Mouse (Mus musculus) MEL (cell line): Measurements from ENCODE around the gene Pax4. TPM values are rescaled to one million over a fixed set of nuclear protein-coding genes. Genes with fewer than 3 reads are reported as not detected.
A peak's percentile ranks its signal among the peaks of the same experiment; 100 is the strongest.

Source experiments
- DNase-seq: peaks from one replicate; pipeline ENCODE4 v3.0.0; 2011; ENCODE audit warnings: low read depth, low spot score
- H3K27ac ChIP-seq: 2 replicates; pipeline ENCODE4 v1.5.1; 2012; ENCODE audit warnings: low read depth, mild to moderate bottlenecking, control low read depth, low read length, moderate library complexity; ENCODE audit not compliant: control insufficient read depth
- H3K27me3 ChIP-seq, 2 experiments: fragments of 150-350 bp in 1 of 2; sonication (generic) in 1 of 2; 2 replicates each; pipeline ENCODE4 v1.6.1; 2012; ENCODE audit warnings: low read length in 2 of 2, mild to moderate bottlenecking in 2 of 2, improper control_type of control experiment in 1 of 2, moderate library complexity in 1 of 2; ENCODE audit not compliant: insufficient read depth in 2 of 2, control insufficient read depth in 1 of 2
- H3K36me3 ChIP-seq, 2 experiments: 2 replicates each; pipeline ENCODE4 v1.6.1; 2012 to 2014; ENCODE audit warnings: low read length in 2 of 2, improper control_type of control experiment in 1 of 2, inconsistent platforms in 1 of 2, mild to moderate bottlenecking in 1 of 2; ENCODE audit not compliant: insufficient read depth in 2 of 2, control insufficient read depth in 1 of 2
- H3K4me1 ChIP-seq, 2 experiments: fragments of 150-350 bp in 1 of 2; sonication (generic) in 1 of 2; 2 replicates each; pipeline ENCODE4 v1.6.1; 2012; ENCODE audit warnings: low read length in 2 of 2, improper control_type of control experiment in 1 of 2, mild to moderate bottlenecking in 1 of 2; ENCODE audit not compliant: insufficient read depth in 2 of 2, control insufficient read depth in 1 of 2
- H3K4me3 ChIP-seq, 2 experiments: fragments of 150-350 bp in 1 of 2; sonication (generic) in 1 of 2; 2 replicates each; pipeline ENCODE4 v1.5.1; 2012; ENCODE audit warnings: low read depth in 2 of 2, low read length in 2 of 2, mild to moderate bottlenecking in 2 of 2, moderate library complexity in 2 of 2, control low read depth in 1 of 2, improper control_type of control experiment in 1 of 2; ENCODE audit not compliant: control insufficient read depth in 1 of 2, insufficient read depth in 1 of 2
- H3K79me2 ChIP-seq: 2 replicates; pipeline ENCODE4 v1.6.1; 2012; ENCODE audit warnings: mild to moderate bottlenecking, low read length, moderate library complexity; ENCODE audit not compliant: control insufficient read depth, poor library complexity, insufficient read depth
- H3K9ac ChIP-seq: 2 replicates; pipeline ENCODE4 v1.6.1; 2012; ENCODE audit warnings: low read depth, mild to moderate bottlenecking, control low read depth, low read length, moderate library complexity; ENCODE audit not compliant: control insufficient read depth, poor library complexity, severe bottlenecking
- H3K9me3 ChIP-seq: fragments of 150-350 bp; sonication (generic); replicated peaks from 2 replicates; pipeline ENCODE4 v1.6.1; 2012; ENCODE audit warnings: mild to moderate bottlenecking, low read length, improper control_type of control experiment, moderate library complexity; ENCODE audit not compliant: insufficient read depth
- BHLHE40 ChIP-seq: IDR thresholded peaks from 2 replicates; pipeline ENCODE4 v1.6.1; 2012; ENCODE audit warnings: low read depth, mild to moderate bottlenecking, inconsistent platforms, low read length, improper control_type of control experiment, borderline replicate concordance
- CHD1 ChIP-seq: IDR thresholded peaks from 2 replicates; pipeline ENCODE4 v1.6.1; 2012; ENCODE audit warnings: low read depth, mild to moderate bottlenecking, inconsistent platforms, low read length, improper control_type of control experiment
- CTCF ChIP-seq, 3 experiments: IDR thresholded peaks in 2 of 3; conservative IDR thresholded peaks in 1 of 3; 2 replicates each; pipeline ENCODE4 v1.5.1; 2011 to 2012; ENCODE audit warnings: low read length in 3 of 3, low read depth in 2 of 3, mild to moderate bottlenecking in 2 of 3, improper control_type of control experiment in 1 of 3, inconsistent platforms in 1 of 3, mixed read lengths in 1 of 3, moderate library complexity in 1 of 3; ENCODE audit not compliant: control insufficient read depth in 1 of 3, insufficient read depth in 1 of 3, poor library complexity in 1 of 3, severe bottlenecking in 1 of 3
- E2F4 ChIP-seq: IDR thresholded peaks from 2 replicates; pipeline ENCODE4 v1.6.1; 2011; ENCODE audit warnings: low read depth, low read length, improper control_type of control experiment, borderline replicate concordance
- EP300 ChIP-seq, 2 experiments: IDR thresholded peaks; 2 replicates each; pipeline ENCODE4 v1.6.1; 2011; ENCODE audit warnings: improper control_type of control experiment in 2 of 2, low read length in 2 of 2, low read depth in 1 of 2, mild to moderate bottlenecking in 1 of 2
- GABPA ChIP-seq: IDR thresholded peaks from 2 replicates; pipeline ENCODE4 v1.6.1; 2012; ENCODE audit warnings: low read depth, mild to moderate bottlenecking, inconsistent platforms, low read length, improper control_type of control experiment, moderate library complexity
- KAT2A ChIP-seq: conservative IDR thresholded peaks from 2 replicates; pipeline ENCODE4 v1.6.1; 2012; ENCODE audit warnings: low read depth, low read length, improper control_type of control experiment, inconsistent platforms
- MAX ChIP-seq: IDR thresholded peaks from 2 replicates; pipeline ENCODE4 v1.6.1; 2011; ENCODE audit warnings: low read length, improper control_type of control experiment
- MAZ ChIP-seq: IDR thresholded peaks from 2 replicates; pipeline ENCODE4 v1.6.1; 2012; ENCODE audit warnings: low read depth, mild to moderate bottlenecking, inconsistent platforms, low read length, improper control_type of control experiment
- MXI1 ChIP-seq: IDR thresholded peaks from 2 replicates; pipeline ENCODE4 v1.6.1; 2011; ENCODE audit warnings: mild to moderate bottlenecking, low read depth, low read length, improper control_type of control experiment
- MYB ChIP-seq: IDR thresholded peaks from 2 replicates; pipeline ENCODE4 v1.6.1; 2011; ENCODE audit warnings: mild to moderate bottlenecking, low read depth, low read length, improper control_type of control experiment
- MYC ChIP-seq: IDR thresholded peaks from 2 replicates; pipeline ENCODE4 v1.6.1; 2011; ENCODE audit warnings: low read depth, mild to moderate bottlenecking, low read length, improper control_type of control experiment, moderate library complexity
- NELFE ChIP-seq: IDR thresholded peaks from 2 replicates; pipeline ENCODE4 v1.6.1; 2011; ENCODE audit warnings: low read depth, low read length, improper control_type of control experiment
- POLR2AphosphoS2 ChIP-seq: IDR thresholded peaks from 2 replicates; pipeline ENCODE4 v1.6.1; 2011; ENCODE audit warnings: low read length, improper control_type of control experiment
- RAD21 ChIP-seq: IDR thresholded peaks from 2 replicates; pipeline ENCODE4 v1.6.1; 2011; ENCODE audit warnings: mild to moderate bottlenecking, low read depth, low read length, improper control_type of control experiment
- SIN3A ChIP-seq: IDR thresholded peaks from 2 replicates; pipeline ENCODE4 v1.6.1; 2012; ENCODE audit warnings: low read length, improper control_type of control experiment, inconsistent platforms
- SMC3 ChIP-seq: IDR thresholded peaks from 2 replicates; pipeline ENCODE4 v1.6.1; 2011; ENCODE audit warnings: low read depth, low read length, improper control_type of control experiment
- TAL1 ChIP-seq: IDR thresholded peaks from 2 replicates; pipeline ENCODE4 v1.6.1; 2012; ENCODE audit warnings: mild to moderate bottlenecking, inconsistent platforms, low read length, moderate library complexity, mixed read lengths
- ZC3H11A ChIP-seq: IDR thresholded peaks from 2 replicates; pipeline ENCODE4 v1.6.1; 2012; ENCODE audit warnings: low read depth, mild to moderate bottlenecking, inconsistent platforms, low read length, improper control_type of control experiment
- ZKSCAN1 ChIP-seq: IDR thresholded peaks from 2 replicates; pipeline ENCODE4 v1.6.1; 2012; ENCODE audit warnings: low read depth, mild to moderate bottlenecking, inconsistent platforms, low read length, improper control_type of control experiment, moderate library complexity
- ZMIZ1 ChIP-seq: IDR thresholded peaks from 2 replicates; pipeline ENCODE4 v1.6.1; 2012; ENCODE audit warnings: low read depth, mild to moderate bottlenecking, inconsistent platforms, low read length, improper control_type of control experiment, moderate library complexity
- polyA plus RNA-seq, 2 experiments: library from polyadenylated mRNA; stranded (reverse) in 1 of 2; unstranded in 1 of 2; fragments of >175 nt in 1 of 2; fragments of >200 nt in 1 of 2; gene quantifications; 2 replicates each; pipeline versions ENCODE4 v1.2.1 to v1.2.4; 2012; ENCODE audit warnings: low replicate concordance in 2 of 2, low read depth in 1 of 2; ENCODE audit not compliant: insufficient read length in 2 of 2, insufficient read depth in 1 of 2, missing spikeins in 1 of 2
- total RNA-seq: library from RNA; depleted of rRNA; stranded (reverse); fragments of 300-350 nt; gene quantifications from 2 replicates; pipeline ENCODE4 v1.2.3, GENCODE M21; 2012

Pax4 gene
- total and polyA plus RNA-seq, 3 experiments, result not detected

- TF ChIP-seq CHD1 (no peak), POLR2AphosphoS2 (no peak), MAX (no peak), E2F4 (no peak), BHLHE40 (no peak), MAZ (no peak), TAL1 (no peak), CTCF (IDR thresholded peaks at IDR 0.05 in 2 of 3, conservative IDR thresholded peaks at IDR 0.05 in 1 of 3; ENCODE audit: control insufficient read depth in 1 of 3, insufficient read depth in 1 of 3, low read depth in 2 of 3, low read length in 3 of 3, poor library complexity in 1 of 3, severe bottlenecking in 1 of 3) (peak; percentile 35 to 37 (median 35); a peak in 4 of 6 replicates), MYB (no peak), EP300 (IDR thresholded peaks at IDR 0.05; ENCODE audit: low read depth in 1 of 2, low read length in 2 of 2) (no peak), SMC3 (peak; percentile 40), NELFE (no peak), ZKSCAN1 (no peak), ZC3H11A (peak; percentile 16; the same call in 1 of the 2 replicates), RAD21 (peak; percentile 30), SIN3A (no peak)
- Histone ChIP-seq H3K9me3 (no peaks in the 10 kb centered on the region), H3K79me2 (no peaks in the 10 kb centered on the region; the same call in 1 of the 2 replicates), H3K4me1 (no peaks in the 10 kb centered on the region; a peak in 1 of 4 replicates), H3K36me3 (no peaks in the 10 kb centered on the region), H3K27me3 (no peaks in the 10 kb centered on the region), H3K9ac (no peak overlapping the region), H3K27ac (no peak overlapping the region), H3K4me3 (no peak overlapping the region)
- DNase-seq, result peak; percentile 42
Observed at GRCm38 (mm10) chr6:28398726-28399125, 50.4 kb downstream of the Pax4 start.

- Histone ChIP-seq H3K4me3 (peak within 1 kb of the TSS; percentile 61 to 63), H3K9ac (peak within 1 kb of the TSS; percentile 74), H3K27ac (peak within 1 kb of the TSS; percentile 64), H3K79me2 (no peaks in the 10 kb centered on the region; the same call in 1 of the 2 replicates), H3K4me1 (no peaks in the 10 kb centered on the region; a peak in 1 of 4 replicates), H3K36me3 (no peaks in the 10 kb centered on the region), H3K9me3 (no peaks in the 10 kb centered on the region), H3K27me3 (no peaks in the 10 kb centered on the region)
- TF ChIP-seq MXI1 (no peak), ZMIZ1 (no peak), MYC (0 out of 2 replicates have a peak, but pooled peaks have one; percentile 20), GABPA (no peak), ZKSCAN1 (no peak), KAT2A (no peak)
- DNase-seq, result peak; percentile 51
Observed at GRCm38 (mm10) chr6:28397681-28398203, 51.4 kb downstream of the Pax4 start, which contains the start of gene Zfp800. Gene Zfp800 (minus strand): TSS chr6:28398005.
